Mouse (Mus musculus): ENCODE measurements around the gene Get4.

The Get4 gene

GRCm38 (mm10) chr5:139252081-139252909, at the start of gene Get4:
Get4 (plus strand) TSS chr5:139252324.
- DNase-seq (ENCODE audit: extremely low read depth, low read depth): peak; percentile 96

- DNase-seq (ENCODE audit: extremely low read depth, low read depth): no peak
These were observed 48.8 kb upstream of the Get4 start for GRCm38 (mm10) chr5:139203312-139203711.

- no peak for DNase-seq (ENCODE audit: extremely low read depth, low read depth)
These were observed 46.0 kb upstream of the Get4 start for GRCm38 (mm10) chr5:139206081-139206480.

- no peak for DNase-seq (ENCODE audit: extremely low read depth, low read depth)
These were observed 45.6 kb upstream of the Get4 start for GRCm38 (mm10) chr5:139206525-139206924.

- no peak for DNase-seq (ENCODE audit: extremely low read depth, low read depth)
These were observed 43.9 kb upstream of the Get4 start for GRCm38 (mm10) chr5:139208183-139208582.

GRCm38 (mm10) chr5:139208871-139209684, 43.0 kb upstream of the Get4 start:
- DNase-seq (ENCODE audit: extremely low read depth, low read depth): no peak

GRCm38 (mm10) chr5:139209685-139210026, 42.5 kb upstream of the Get4 start:
- no peak for DNase-seq (ENCODE audit: extremely low read depth, low read depth)

- DNase-seq (ENCODE audit: extremely low read depth, low read depth): no peak
These were observed 40.3 kb upstream of the Get4 start for GRCm38 (mm10) chr5:139211737-139212385.

GRCm38 (mm10) chr5:139214298-139214697, 37.8 kb upstream of the Get4 start:
- no peak for DNase-seq (ENCODE audit: extremely low read depth, low read depth)

GRCm38 (mm10) chr5:139215184-139215583, 36.9 kb upstream of the Get4 start:
- no peak for DNase-seq (ENCODE audit: extremely low read depth, low read depth)

- DNase-seq (ENCODE audit: extremely low read depth, low read depth): no peak
These were observed 36.0 kb upstream of the Get4 start for GRCm38 (mm10) chr5:139216121-139216520.

- DNase-seq (ENCODE audit: extremely low read depth, low read depth): no peak
These were observed 35.4 kb upstream of the Get4 start for GRCm38 (mm10) chr5:139216774-139217173.

GRCm38 (mm10) chr5:139220006-139220515, 32.1 kb upstream of the Get4 start:
- DNase-seq (ENCODE audit: extremely low read depth, low read depth): no peak

GRCm38 (mm10) chr5:139220610-139221009, 31.5 kb upstream of the Get4 start:
- no peak for DNase-seq (ENCODE audit: extremely low read depth, low read depth)

- no peak for DNase-seq (ENCODE audit: extremely low read depth, low read depth)
These were observed 28.8 kb upstream of the Get4 start for GRCm38 (mm10) chr5:139223331-139223730.

GRCm38 (mm10) chr5:139227236-139227635, 24.9 kb upstream of the Get4 start:
- DNase-seq (ENCODE audit: extremely low read depth, low read depth): no peak

GRCm38 (mm10) chr5:139227645-139228044, 24.5 kb upstream of the Get4 start:
- DNase-seq (ENCODE audit: extremely low read depth, low read depth): no peak

GRCm38 (mm10) chr5:139228318-139228717, 23.8 kb upstream of the Get4 start:
- no peak for DNase-seq (ENCODE audit: extremely low read depth, low read depth)

- no peak for DNase-seq (ENCODE audit: extremely low read depth, low read depth)
These were observed 22.4 kb upstream of the Get4 start for GRCm38 (mm10) chr5:139229716-139230115.

- DNase-seq (ENCODE audit: extremely low read depth, low read depth): no peak
These were observed 20.0 kb upstream of the Get4 start for GRCm38 (mm10) chr5:139232083-139232482.

- no peak for DNase-seq (ENCODE audit: extremely low read depth, low read depth)
These were observed 17.7 kb upstream of the Get4 start for GRCm38 (mm10) chr5:139234423-139234822.

GRCm38 (mm10) chr5:139237436-139237835, 14.7 kb upstream of the Get4 start:
- no peak for DNase-seq (ENCODE audit: extremely low read depth, low read depth)

All from MEL-GATA-1-ER (cell line).